Mouse (Mus musculus) midbrain, embryonic 11.5 days (tissue): ENCODE data around the gene Cdc42ep5. TPM values are rescaled to one million over a fixed set of nuclear protein-coding genes. Genes with fewer than 3 reads are reported as not detected.
"Not testable (repeated sequence)": the region's sequence is repeated elsewhere in the genome, so short reads cannot be mapped to it uniquely, and the experiment has no call there.

Experiments used
- ATAC-seq: fragments of 200-750 bp; cut with Nextera tagmentation; 2 replicates; pipeline ENCODE4 v1.8.0; 2017; ENCODE audit warnings: moderate TSS enrichment, moderate library complexity; ENCODE audit not compliant: low FRiP score
- DNase-seq: peaks from one replicate; pipeline ENCODE4 v3.0.0; 2015; ENCODE audit warnings: low spot score; ENCODE audit errors: missing footprints
- H3K27ac ChIP-seq: fragments of 300-500 bp; sonication (generic); 2 replicates; pipeline ENCODE4 v1.5.1; 2014; ENCODE audit warnings: low read depth, low read length
- H3K27me3 ChIP-seq: fragments of 300-500 bp; sonication (generic); 2 replicates; pipeline ENCODE4 v1.6.1; 2014; ENCODE audit warnings: mild to moderate bottlenecking, low read length, moderate library complexity, mixed read lengths; ENCODE audit not compliant: control insufficient read depth, insufficient read depth
- H3K36me3 ChIP-seq: fragments of 300-500 bp; sonication (generic); 2 replicates; pipeline ENCODE4 v1.6.1; 2014; ENCODE audit warnings: mild to moderate bottlenecking, low read length, moderate library complexity, mixed read lengths; ENCODE audit not compliant: control insufficient read depth, insufficient read depth
- H3K4me1 ChIP-seq: fragments of 300-500 bp; sonication (generic); 2 replicates; pipeline ENCODE4 v1.6.1; 2014; ENCODE audit warnings: low read length; ENCODE audit not compliant: control insufficient read depth, insufficient read depth
- H3K4me2 ChIP-seq: fragments of 300-500 bp; sonication (generic); 2 replicates; pipeline ENCODE4 v1.6.1; 2014; ENCODE audit warnings: mild to moderate bottlenecking, moderate library complexity
- H3K4me3 ChIP-seq: fragments of 300-500 bp; sonication (generic); 2 replicates; pipeline ENCODE4 v1.5.1; 2014; ENCODE audit warnings: low read depth, low read length
- H3K9ac ChIP-seq: fragments of 300-500 bp; sonication (generic); 2 replicates; pipeline ENCODE4 v1.6.1; 2014; ENCODE audit warnings: low read length
- H3K9me3 ChIP-seq: fragments of 300-500 bp; sonication (generic); 2 replicates; pipeline ENCODE4 v1.6.1; 2016; ENCODE audit warnings: low read length; ENCODE audit not compliant: control insufficient read depth
- WGBS: fragments of 180-500 bp; shearing (Covaris S2); extraction: QIAGEN DNeasy Blood & Tissue Kit; methylation state at CpG from one replicate; pipeline ENCODE4 v1.1.7; 2014; 5-methylcytosine and 5-hydroxymethylcytosine counted together
- polyA plus RNA-seq: library from polyadenylated mRNA; unstranded; fragments of >200 nt; fragmentation: Nextera tagmentation; extraction: Ambion mirVana; gene quantifications from 2 replicates; pipeline ENCODE4 v1.2.1, GENCODE M21; 2014

Cdc42ep5 gene
- polyA plus RNA-seq = 15.6 and 17.4 TPM in 2 replicates

GRCm38 (mm10) chr7:4164090-4164910 is at the start of gene Cdc42ep5:
Gene Cdc42ep5, minus strand, starts transcription at chr7:4164860.
- 2% methylated on average over 20 of the region's 20 CpGs for whole genome bisulfite sequencing
- peaks cover 11% of the 10 kb centered on the region for H3K4me1 ChIP-seq
- peak within 1 kb of the TSS; percentile 33 for H3K9ac ChIP-seq
- H3K27me3 ChIP-seq = no peaks in the 10 kb centered on the region
- H3K27ac ChIP-seq = no peak within 1 kb of the TSS
- ATAC-seq = peak; percentile 87
- H3K4me3 ChIP-seq = peak within 1 kb of the TSS; percentile 27
- H3K9me3 ChIP-seq = no peaks in the 10 kb centered on the region
- H3K4me2 ChIP-seq = peak within 1 kb of the TSS; percentile 45
- H3K36me3 ChIP-seq = no peaks in the 10 kb centered on the region
- DNase-seq = peak; percentile 89

- not testable (repeated sequence) for H3K27me3 ChIP-seq, DNase-seq, H3K36me3 ChIP-seq, H3K9me3 ChIP-seq, H3K27ac ChIP-seq, ATAC-seq, H3K4me1 ChIP-seq, H3K4me3 ChIP-seq, H3K9ac ChIP-seq, H3K4me2 ChIP-seq
Measured at GRCm38 (mm10) chr7:4213436-4213835, 48.8 kb upstream of the Cdc42ep5 start.

- H3K4me1 ChIP-seq = no peaks in the 10 kb centered on the region
- H3K27me3 ChIP-seq = no peaks in the 10 kb centered on the region
- H3K9ac ChIP-seq = no peak overlapping the region
- 39% methylated on average over 2 of the region's 2 CpGs for WGBS
- H3K27ac ChIP-seq = no peak overlapping the region
- no peak overlapping the region for H3K4me3 ChIP-seq
- H3K36me3 ChIP-seq = no peaks in the 10 kb centered on the region
- no peak for DNase-seq
- no peak for ATAC-seq
- no peaks in the 10 kb centered on the region for H3K9me3 ChIP-seq
- H3K4me2 ChIP-seq = no peak overlapping the region
Measured at GRCm38 (mm10) chr7:4208626-4209025, 44.0 kb upstream of the Cdc42ep5 start.

- no peak for DNase-seq
- Histone ChIP-seq H3K27me3 (no peaks in the 10 kb centered on the region), H3K27ac (no peak overlapping the region), H3K9ac (no peak overlapping the region), H3K4me3 (no peak overlapping the region), H3K4me2 (no peak overlapping the region), H3K9me3 (no peaks in the 10 kb centered on the region), H3K36me3 (no peaks in the 10 kb centered on the region), H3K4me1 (no peaks in the 10 kb centered on the region)
- no peak for ATAC-seq
- WGBS = 69% methylated on average over 1 of the region's 1 CpGs
Measured at GRCm38 (mm10) chr7:4207126-4207525, 42.5 kb upstream of the Cdc42ep5 start.

GRCm38 (mm10) chr7:4178438-4178837 is 13.8 kb upstream of the Cdc42ep5 start:
- Histone ChIP-seq H3K27me3 (no peaks in the 10 kb centered on the region), H3K4me2 (no peak overlapping the region), H3K9me3 (no peaks in the 10 kb centered on the region), H3K4me3 (no peak overlapping the region), H3K4me1 (no peaks in the 10 kb centered on the region), H3K27ac (no peak overlapping the region), H3K9ac (no peak overlapping the region), H3K36me3 (no peaks in the 10 kb centered on the region)
- DNase-seq (no peak), ATAC-seq (no peak)
- 40% methylated on average over 3 of the region's 3 CpGs for whole genome bisulfite sequencing

DNA sequence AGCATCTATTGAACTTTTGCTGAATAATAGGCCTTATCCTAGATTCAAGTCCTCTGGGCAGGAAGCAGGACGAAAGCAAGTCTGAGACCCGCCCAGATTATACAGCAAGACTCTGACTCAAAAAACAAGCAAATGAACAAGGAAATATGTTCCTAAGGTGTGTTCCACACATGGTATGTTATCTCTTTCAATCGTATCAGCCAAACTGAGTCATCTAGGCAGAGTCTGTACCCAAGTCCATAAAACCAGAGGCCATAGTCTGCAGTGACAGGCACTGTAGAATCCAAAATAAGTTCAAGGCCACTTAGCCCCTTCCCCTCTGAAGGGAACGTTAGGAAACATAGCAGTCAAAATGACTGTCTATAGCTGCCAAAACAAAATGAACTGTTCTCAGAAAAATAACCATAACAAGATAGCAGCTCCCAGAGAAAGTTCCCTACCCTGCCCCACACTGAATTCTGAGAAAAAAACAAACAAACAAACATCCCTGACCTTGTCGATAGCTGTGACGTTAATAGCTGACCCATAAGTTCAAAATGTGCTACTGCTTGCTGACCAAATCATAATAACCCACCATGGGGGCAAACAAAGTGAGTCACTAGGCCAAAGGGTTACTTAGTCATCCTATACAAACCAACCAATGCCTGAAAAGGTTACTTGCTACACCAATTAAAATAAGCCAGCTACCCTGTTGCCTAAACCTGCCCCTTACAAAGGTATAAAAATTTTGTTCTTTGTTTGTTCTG is 5.7 kb upstream of the Cdc42ep5 start:
- no peak for DNase-seq
- Histone ChIP-seq H3K36me3 (no peaks in the 10 kb centered on the region), H3K4me2 (no peak overlapping the region), H3K27me3 (no peaks in the 10 kb centered on the region), H3K9ac (no peak overlapping the region), H3K27ac (no peak overlapping the region), H3K4me1 (no peaks in the 10 kb centered on the region), H3K9me3 (no peaks in the 10 kb centered on the region), H3K4me3 (no peak overlapping the region)
- WGBS = 86% methylated on average over 6 of the region's 6 CpGs
- ATAC-seq = no peak

DNA sequence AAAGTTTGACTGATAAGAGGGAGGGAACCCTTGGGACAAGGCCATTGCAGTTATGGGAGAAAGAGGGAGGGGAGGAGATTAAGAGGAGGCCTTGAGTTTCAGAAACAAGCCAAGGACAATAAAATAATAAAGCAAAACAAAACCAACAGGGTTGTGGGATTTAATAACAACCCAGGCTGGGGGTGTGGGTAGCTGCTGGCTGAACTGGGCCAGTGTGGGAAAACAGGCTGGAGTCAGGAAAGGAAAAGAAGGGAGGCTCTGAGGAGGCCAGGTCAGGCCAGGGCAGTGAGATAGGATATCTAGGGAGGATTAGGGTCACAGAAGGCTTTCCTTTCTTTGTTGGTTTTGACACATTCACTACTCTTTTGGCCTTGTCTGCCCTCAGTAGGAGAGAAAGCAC is 2.4 kb upstream of the Cdc42ep5 start:
- no peak overlapping the region for H3K4me2 ChIP-seq
- H3K4me1 ChIP-seq = peaks cover 11% of the 10 kb centered on the region
- no peaks in the 10 kb centered on the region for H3K9me3 ChIP-seq
- no peaks in the 10 kb centered on the region for H3K36me3 ChIP-seq
- no peak overlapping the region for H3K4me3 ChIP-seq
- H3K27ac ChIP-seq = no peak overlapping the region
- ATAC-seq = no peak
- peak; percentile 28 for DNase-seq
- no peaks in the 10 kb centered on the region for H3K27me3 ChIP-seq
- no peak overlapping the region for H3K9ac ChIP-seq

GRCm38 (mm10) chr7:4165286-4165685 is 626 bp upstream of the Cdc42ep5 start:
- H3K27me3 ChIP-seq = no peaks in the 10 kb centered on the region
- H3K4me3 ChIP-seq = no peak overlapping the region
- no peak overlapping the region for H3K4me2 ChIP-seq
- peaks cover 11% of the 10 kb centered on the region for H3K4me1 ChIP-seq
- 25% methylated on average over 3 of the region's 3 CpGs for WGBS
- ATAC-seq (no peak), DNase-seq (peak; percentile 82)
- 0 out of 2 replicates have a peak overlapping the region, but pooled peaks have one; percentile 20 for H3K9ac ChIP-seq
- no peak overlapping the region for H3K27ac ChIP-seq
- H3K9me3 ChIP-seq = no peaks in the 10 kb centered on the region
- no peaks in the 10 kb centered on the region for H3K36me3 ChIP-seq

- ATAC-seq = peak; percentile 60
- no peak overlapping the region; the same call in 1 of the 2 replicates for H3K9ac ChIP-seq
- no peaks in the 10 kb centered on the region for H3K36me3 ChIP-seq
- 3% methylated on average over 11 of the region's 11 CpGs for WGBS
- H3K4me2 ChIP-seq = peak overlapping the region; percentile 45
- no peak overlapping the region for H3K27ac ChIP-seq
- DNase-seq = peak; percentile 85
- no peaks in the 10 kb centered on the region for H3K27me3 ChIP-seq
- no peaks in the 10 kb centered on the region for H3K9me3 ChIP-seq
- H3K4me3 ChIP-seq = peak overlapping the region; percentile 27
- H3K4me1 ChIP-seq = peaks cover 11% of the 10 kb centered on the region
Measured at GRCm38 (mm10) chr7:4163571-4164072, 1.0 kb downstream of the Cdc42ep5 start.
